ENCODE assay signal across 8 mouse cellular contexts in genomic region chr4:57153838-57154237, GRCm38 (mm10). TPM values are rescaled to one million over a fixed set of nuclear protein-coding genes. Genes with fewer than 3 reads are reported as not detected.
DNase-seq lines count a peak whose midpoint lies in the region; ATAC-seq and TF ChIP-seq lines count a peak whose summit lies in the region.

No protein-coding gene starts in this region.

- 45% methylated on average over 8 of the region's 8 CpGs for WGBS in midbrain, embryonic 11.5 days
- 58% methylated on average over 8 of the region's 8 CpGs for WGBS in midbrain, postnatal 0 days
- 41% methylated on average over 8 of the region's 8 CpGs for WGBS in forebrain, embryonic 14.5 days
- 23% methylated on average over 8 of the region's 8 CpGs for WGBS in large intestine, adult 2 months
- 42% methylated on average over 8 of the region's 8 CpGs for WGBS in neural tube, embryonic 11.5 days

- peaks cover 9% of the 10 kb centered on the region for H3K4me1 ChIP-seq in midbrain, embryonic 11.5 days (ENCODE audit: control insufficient read depth, insufficient read depth, low read length)
- H3K4me1 ChIP-seq in midbrain, postnatal 0 days (ENCODE audit: insufficient read depth, low read length), result no peaks in the 10 kb centered on the region
- peaks cover 8% of the 10 kb centered on the region for H3K4me1 ChIP-seq in forebrain, embryonic 14.5 days (ENCODE audit: control insufficient read depth, insufficient read depth, low read length)
- H3K4me1 ChIP-seq in neural tube, embryonic 11.5 days (ENCODE audit: control insufficient read depth, insufficient read depth, low read length), result peaks cover 9% of the 10 kb centered on the region

- ATAC-seq in midbrain, embryonic 11.5 days (ENCODE audit: low FRiP score), result 0 out of 2 replicates have a peak, but pooled peaks have one; percentile 5
- no peak for ATAC-seq in midbrain, postnatal 0 days (ENCODE audit: low FRiP score)
- ATAC-seq in forebrain, embryonic 14.5 days, result peak; percentile 44; the same call in 1 of the 2 replicates
- no peak for ATAC-seq in neural tube, embryonic 11.5 days (ENCODE audit: insufficient read depth, low FRiP score, low TSS enrichment)
- no peak for ATAC-seq in monocyte, adult 5-6 weeks (replicated peaks; ENCODE audit: insufficient number of reproducible peaks, low FRiP score, low TSS enrichment, poor library complexity, severe bottlenecking)

- DNase-seq in midbrain, embryonic 11.5 days (ENCODE audit: low spot score, missing footprints), result no peak
- no peak for DNase-seq in midbrain, postnatal 0 days (ENCODE audit: low spot score)
- no peak for DNase-seq in forebrain, embryonic 14.5 days (ENCODE audit: low spot score)
- peak; percentile 96 for DNase-seq in large intestine, adult 2 months (ENCODE audit: low read depth, low spot score)
- no peak for DNase-seq in neural tube, embryonic 11.5 days (ENCODE audit: low spot score)
- no peak for DNase-seq in layer of hippocampus, postnatal 25 days (ENCODE audit: extremely low spot score in 1 of 2, low spot score in 1 of 2)
- no peak for DNase-seq in cerebellum, adult 9-10 months

- H3K36me3 ChIP-seq in midbrain, embryonic 11.5 days (ENCODE audit: control insufficient read depth, insufficient read depth, low read length), result no peaks in the 10 kb centered on the region
- no peaks in the 10 kb centered on the region for H3K36me3 ChIP-seq in midbrain, postnatal 0 days (ENCODE audit: insufficient read depth, low read length)
- H3K36me3 ChIP-seq in forebrain, embryonic 14.5 days (ENCODE audit: control insufficient read depth, insufficient read depth, low read length), result no peaks in the 10 kb centered on the region
- no peaks in the 10 kb centered on the region for H3K36me3 ChIP-seq in neural tube, embryonic 11.5 days (ENCODE audit: control insufficient read depth, insufficient read depth, low read length)

- H3K4me2 ChIP-seq in midbrain, embryonic 11.5 days, result no peak overlapping the region
- no peak overlapping the region for H3K4me2 ChIP-seq in midbrain, postnatal 0 days (ENCODE audit: low read depth, low read length, poor library complexity, severe bottlenecking)
- H3K4me2 ChIP-seq in forebrain, embryonic 14.5 days (ENCODE audit: low read length), result peak overlapping the region; percentile 30; the same call in 1 of the 2 replicates
- no peak overlapping the region for H3K4me2 ChIP-seq in neural tube, embryonic 11.5 days (ENCODE audit: low read depth)

- peak overlapping the region; percentile 0; the same call in 1 of the 2 replicates for H3K9ac ChIP-seq in midbrain, embryonic 11.5 days (ENCODE audit: low read length)
- no peak overlapping the region for H3K9ac ChIP-seq in midbrain, postnatal 0 days (replicated peaks; ENCODE audit: low read length, poor library complexity, severe bottlenecking)
- H3K9ac ChIP-seq in forebrain, embryonic 14.5 days (ENCODE audit: low read length), result peak overlapping the region; percentile 45
- H3K9ac ChIP-seq in neural tube, embryonic 11.5 days (ENCODE audit: low read length), result peak overlapping the region; percentile 44

- H3K9me3 ChIP-seq in midbrain, embryonic 11.5 days (ENCODE audit: control insufficient read depth, low read length), result no peaks in the 10 kb centered on the region
- H3K9me3 ChIP-seq in midbrain, postnatal 0 days (ENCODE audit: low read length), result no peaks in the 10 kb centered on the region
- H3K9me3 ChIP-seq in forebrain, embryonic 14.5 days (replicated peaks; ENCODE audit: control insufficient read depth, low read length), result no peaks in the 10 kb centered on the region
- H3K9me3 ChIP-seq in neural tube, embryonic 11.5 days (ENCODE audit: control insufficient read depth, low read length), result no peaks in the 10 kb centered on the region

- TF ChIP-seq CTCF in midbrain, postnatal 0 days (IDR thresholded peaks at IDR 0.05), result no peak

- H3K4me3 ChIP-seq in midbrain, embryonic 11.5 days (ENCODE audit: low read depth, low read length), result no peak overlapping the region
- H3K4me3 ChIP-seq in midbrain, postnatal 0 days (ENCODE audit: low read depth, low read length), result no peak overlapping the region
- H3K4me3 ChIP-seq in forebrain, embryonic 14.5 days (ENCODE audit: low read depth, low read length), result no peak overlapping the region
- H3K4me3 ChIP-seq in neural tube, embryonic 11.5 days (ENCODE audit: low read depth, low read length), result no peak overlapping the region

- H3K27ac ChIP-seq in midbrain, embryonic 11.5 days (ENCODE audit: low read depth, low read length), result no peak overlapping the region
- H3K27ac ChIP-seq in midbrain, postnatal 0 days (ENCODE audit: low read depth, low read length), result no peak overlapping the region
- H3K27ac ChIP-seq in forebrain, embryonic 14.5 days (ENCODE audit: low read depth, low read length), result no peak overlapping the region
- no peak overlapping the region for H3K27ac ChIP-seq in neural tube, embryonic 11.5 days (ENCODE audit: low read depth, low read length)

- H3K27me3 ChIP-seq in midbrain, embryonic 11.5 days (ENCODE audit: control insufficient read depth, insufficient read depth, low read length), result no peaks in the 10 kb centered on the region
- no peaks in the 10 kb centered on the region for H3K27me3 ChIP-seq in midbrain, postnatal 0 days (ENCODE audit: insufficient read depth, low read length)
- no peaks in the 10 kb centered on the region for H3K27me3 ChIP-seq in forebrain, embryonic 14.5 days (replicated peaks; ENCODE audit: control insufficient read depth, insufficient read depth, low read length)
- H3K27me3 ChIP-seq in neural tube, embryonic 11.5 days (ENCODE audit: control insufficient read depth, insufficient read depth, low read length), result no peaks in the 10 kb centered on the region

RNA-seq across cellular contexts. Expression of gene Epb41l4b, which starts 10.6 kb away (rescaled TPM):
- 0.51 and 0.70 TPM in 2 replicates for polyA plus RNA-seq in midbrain, embryonic 11.5 days (2014; fragmentation: Nextera tagmentation; extraction: Ambion mirVana)
- 12.3 and 14.9 TPM in 2 replicates for total RNA-seq in midbrain, postnatal 0 days (2014; rRNA removed)
- 3.1 and 3.2 TPM in 2 replicates for polyA plus RNA-seq in midbrain, postnatal 0 days (2015; fragmentation: Nextera tagmentation; extraction: Ambion mirVana)
- polyA plus RNA-seq in forebrain, embryonic 14.5 days (2014; fragmentation: Nextera tagmentation; extraction: Ambion mirVana), result 0.74 and 0.88 TPM in 2 replicates
- 107 and 133 TPM in 2 replicates for polyA plus RNA-seq in large intestine, adult 2 months (2012; rRNA removed)
- polyA plus RNA-seq in neural tube, embryonic 11.5 days (2014; fragmentation: Nextera tagmentation; extraction: Ambion mirVana), result 0.99 and 1.3 TPM in 2 replicates
- 0.58 TPM in 1 of 3 replicates, not detected in the others for total RNA-seq in monocyte, adult 5-6 weeks (2017)
- total RNA-seq in layer of hippocampus, postnatal 25 days (2021), result 10 to 100 TPM; 19.0 to 21.0 TPM

Comparison
In these comparisons a context has a peak if more than half of its experiments do, and no peak if none do; other contexts are left out.
1. ATAC-seq: peak in midbrain, embryonic 11.5 days (single experiment) and forebrain, embryonic 14.5 days (single experiment); none in midbrain, postnatal 0 days (single experiment), neural tube, embryonic 11.5 days (single experiment) and monocyte, adult 5-6 weeks (single experiment).
2. RNA of gene Epb41l4b, which starts 10.6 kb away (polyA plus RNA-seq): 107 to 133 TPM in large intestine, adult 2 months; 3.1 to 3.2 TPM in midbrain, postnatal 0 days, 0.99 to 1.3 TPM in neural tube, embryonic 11.5 days, 0.74 to 0.88 TPM in forebrain, embryonic 14.5 days and 0.51 to 0.70 TPM in midbrain, embryonic 11.5 days; every median in the first group is over 10 times any median in the second.